Mouse (Mus musculus): ENCODE results near the gene Plekhg1. TPM values are rescaled to one million over a fixed set of nuclear protein-coding genes. Genes with fewer than 3 reads are reported as not detected.

Plekhg1 gene
- polyA plus RNA-seq, 1 experiment from 2014 or later, result 4.6 TPM

Other genes starting within 250 kb of the Plekhg1 start
- gene Iyd, start 200.1 kb upstream of the Plekhg1 start, polyA plus RNA-seq (2015; fragmentation: Nextera tagmentation; extraction: Ambion mirVana), result 0.46 and 0.51 TPM in 2 replicates
- 3.6 and 3.7 TPM in 2 replicates for gene Mthfd1l, start 232.8 kb downstream of the Plekhg1 start, polyA plus RNA-seq (2015; fragmentation: Nextera tagmentation; extraction: Ambion mirVana)